Mouse (Mus musculus) thymus, postnatal 0 days (tissue): ENCODE measurements around the gene Fat2. TPM values are rescaled to one million over a fixed set of nuclear protein-coding genes. Genes with fewer than 3 reads are reported as not detected.

Experiments used
- DNase-seq: peaks from one replicate; pipeline ENCODE4 v3.0.0-alpha.2; 2015; ENCODE audit warnings: low spot score
- polyA plus RNA-seq: library from polyadenylated mRNA; unstranded; fragments of >200 nt; fragmentation: Nextera tagmentation; extraction: Ambion mirVana; gene quantifications from 2 replicates; pipeline ENCODE4 v1.2.1, GENCODE M21; 2015

Gene Fat2
- polyA plus RNA-seq, 1 experiment from 2014 or later = 0.51 TPM

- DNase-seq = no peak
These were observed 85.8 kb downstream of the Fat2 start for GRCm38 (mm10) chr11:55250527-55250926.

GRCm38 (mm10) chr11:55240556-55240955, 95.8 kb downstream of the Fat2 start:
- peak; percentile 78 for DNase-seq

- no peak for DNase-seq
These were observed 96.9 kb downstream of the Fat2 start for GRCm38 (mm10) chr11:55239496-55239895.

- DNase-seq = no peak
These were observed 99.5 kb downstream of the Fat2 start for GRCm38 (mm10) chr11:55236815-55237214.

- no peak for DNase-seq
These were observed 101.6 kb downstream of the Fat2 start for GRCm38 (mm10) chr11:55234791-55235190.

- no peak for DNase-seq
These were observed 102.1 kb downstream of the Fat2 start for GRCm38 (mm10) chr11:55234288-55234687.

GRCm38 (mm10) chr11:55231034-55231433, 105.3 kb downstream of the Fat2 start:
- no peak for DNase-seq

GRCm38 (mm10) chr11:55221306-55221705, 115.1 kb downstream of the Fat2 start:
- DNase-seq = peak; percentile 36

- no peak for DNase-seq
These were observed 117.9 kb downstream of the Fat2 start for GRCm38 (mm10) chr11:55218473-55218872.

GRCm38 (mm10) chr11:55217880-55218279, 118.5 kb downstream of the Fat2 start:
- no peak for DNase-seq

GRCm38 (mm10) chr11:55217418-55217817, 118.9 kb downstream of the Fat2 start:
- no peak for DNase-seq

GRCm38 (mm10) chr11:55216830-55217229, 119.5 kb downstream of the Fat2 start:
- no peak for DNase-seq

- DNase-seq = no peak
These were observed 120.3 kb downstream of the Fat2 start for GRCm38 (mm10) chr11:55216061-55216460.

GRCm38 (mm10) chr11:55214978-55215377, 121.4 kb downstream of the Fat2 start:
- no peak for DNase-seq

GRCm38 (mm10) chr11:55214161-55214560, 122.2 kb downstream of the Fat2 start:
- DNase-seq = no peak

GRCm38 (mm10) chr11:55213518-55213917, 122.8 kb downstream of the Fat2 start:
- DNase-seq = no peak

GRCm38 (mm10) chr11:55209626-55210353, 126.6 kb downstream of the Fat2 start:
- DNase-seq = no peak

GRCm38 (mm10) chr11:55209032-55209431, 127.3 kb downstream of the Fat2 start:
- DNase-seq = no peak

GRCm38 (mm10) chr11:55208001-55208690, 128.2 kb downstream of the Fat2 start:
- no peak for DNase-seq

GRCm38 (mm10) chr11:55204602-55205001, 131.8 kb downstream of the Fat2 start:
- DNase-seq = no peak

GRCm38 (mm10) chr11:55204159-55204596, 132.2 kb downstream of the Fat2 start, which contains the start of gene Slc36a1:
Gene Slc36a1, plus strand, starts transcription at chr11:55204350.
- DNase-seq = peak; percentile 96
